Mouse (Mus musculus): ENCODE measurements around the gene Scarb1.

The Scarb1 gene

GRCm38 (mm10) chr5:125233478-125233877 lies 107.4 kb downstream of the Scarb1 start:
- no peak for DNase-seq (ENCODE audit: low spot score)

- DNase-seq (ENCODE audit: low spot score): no peak
Observed at GRCm38 (mm10) chr5:125232443-125232979, 108.4 kb downstream of the Scarb1 start.

GRCm38 (mm10) chr5:125230463-125230862 lies 110.4 kb downstream of the Scarb1 start:
- DNase-seq (ENCODE audit: low spot score): no peak

GRCm38 (mm10) chr5:125229097-125229496 lies 111.8 kb downstream of the Scarb1 start:
- DNase-seq (ENCODE audit: low spot score): no peak

GRCm38 (mm10) chr5:125227699-125228098 lies 113.2 kb downstream of the Scarb1 start:
- no peak for DNase-seq (ENCODE audit: low spot score)

Data from ovary, postnatal 10 days (tissue).